Mouse (Mus musculus) gastrocnemius, adult 18-20 months (tissue): Measurements from ENCODE around the gene Cdrt4. TPM values are rescaled to one million over a fixed set of nuclear protein-coding genes. Genes with fewer than 3 reads are reported as not detected.

Experiments used
- DNase-seq: peaks from one replicate; pipeline ENCODE4 v3.0.0; 2021; ENCODE audit warnings: low spot score
- total RNA-seq, 2 experiments: library from RNA; stranded (reverse); gene quantifications; 2 replicates each; pipeline ENCODE4 v1.2.3; 2021

Cdrt4 gene
- total RNA-seq, 2 experiments from 2014 or later = not detected

GRCm38 (mm10) chr11:62940176-62940575 lies 10.8 kb upstream of the Cdrt4 start:
- DNase-seq = no peak

GRCm38 (mm10) chr11:62943538-62943937 lies 7.5 kb upstream of the Cdrt4 start:
- DNase-seq = no peak

- DNase-seq = no peak
Measured at GRCm38 (mm10) chr11:62945514-62945913, 5.5 kb upstream of the Cdrt4 start.

- DNase-seq = no peak
Measured at GRCm38 (mm10) chr11:62949548-62949947, 1.4 kb upstream of the Cdrt4 start.

GRCm38 (mm10) chr11:62954766-62955165 lies 3.8 kb downstream of the Cdrt4 start:
- DNase-seq = no peak

- DNase-seq = no peak
Measured at GRCm38 (mm10) chr11:62955186-62955585, 4.2 kb downstream of the Cdrt4 start.

GRCm38 (mm10) chr11:62955776-62956175 lies 4.8 kb downstream of the Cdrt4 start:
- DNase-seq = no peak

- no peak for DNase-seq
Measured at GRCm38 (mm10) chr11:62957626-62958180, 6.7 kb downstream of the Cdrt4 start.

- no peak for DNase-seq
Measured at GRCm38 (mm10) chr11:62963292-62963691, 12.3 kb downstream of the Cdrt4 start.

GRCm38 (mm10) chr11:62966424-62966764 lies 15.4 kb downstream of the Cdrt4 start:
- DNase-seq = no peak

- DNase-seq = peak; percentile 71
Measured at GRCm38 (mm10) chr11:62966765-62967633, 16.0 kb downstream of the Cdrt4 start.

GRCm38 (mm10) chr11:62977176-62977575 lies 26.2 kb downstream of the Cdrt4 start:
- no peak for DNase-seq

- no peak for DNase-seq
Measured at GRCm38 (mm10) chr11:62978886-62979285, 27.9 kb downstream of the Cdrt4 start.

- no peak for DNase-seq
Measured at GRCm38 (mm10) chr11:62981729-62982128, 30.7 kb downstream of the Cdrt4 start.

- no peak for DNase-seq
Measured at GRCm38 (mm10) chr11:62983793-62984192, 32.8 kb downstream of the Cdrt4 start.

GRCm38 (mm10) chr11:62984365-62984764 lies 33.4 kb downstream of the Cdrt4 start:
- DNase-seq = no peak

GRCm38 (mm10) chr11:62985075-62985474 lies 34.1 kb downstream of the Cdrt4 start:
- no peak for DNase-seq

- no peak for DNase-seq
Measured at GRCm38 (mm10) chr11:62986578-62986977, 35.6 kb downstream of the Cdrt4 start.

GRCm38 (mm10) chr11:62990150-62990685 lies 39.2 kb downstream of the Cdrt4 start:
- DNase-seq = no peak

- no peak for DNase-seq
Measured at GRCm38 (mm10) chr11:62990811-62991210, 39.8 kb downstream of the Cdrt4 start.

- DNase-seq = no peak
Measured at GRCm38 (mm10) chr11:62992545-62993242, 41.7 kb downstream of the Cdrt4 start.

GRCm38 (mm10) chr11:62995066-62995754 lies 44.2 kb downstream of the Cdrt4 start:
- no peak for DNase-seq
